Mouse (Mus musculus): ENCODE measurements around the gene Zfp536. TPM values are rescaled to one million over a fixed set of nuclear protein-coding genes. Genes with fewer than 3 reads are reported as not detected.

Zfp536 gene
- total RNA-seq, 2 experiments from 2014 or later, result 44.4 to 45.5 TPM

DNA sequence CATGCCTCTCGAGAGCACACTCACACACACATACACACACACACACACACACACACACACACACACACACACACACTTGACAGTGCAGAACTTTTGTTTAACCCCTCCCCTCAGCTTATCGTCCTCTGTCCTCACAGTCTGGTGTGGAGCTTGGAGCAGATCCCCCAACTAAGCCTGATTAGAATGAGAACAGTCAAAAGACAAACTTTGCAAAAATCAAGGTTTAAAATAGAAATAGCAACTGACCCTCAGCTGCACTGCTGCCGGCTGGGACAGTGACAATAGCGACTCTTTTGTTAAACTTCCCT is 37.1 kb downstream of the Zfp536 start:
- no peak for TF ChIP-seq CTCF (conservative IDR thresholded peaks at IDR 0.05)
- Histone ChIP-seq H3K4me3 (no peak overlapping the region), H3K27ac (no peak overlapping the region)
- DNase-seq (ENCODE audit: low spot score in 2 of 2), result no peak

DNA sequence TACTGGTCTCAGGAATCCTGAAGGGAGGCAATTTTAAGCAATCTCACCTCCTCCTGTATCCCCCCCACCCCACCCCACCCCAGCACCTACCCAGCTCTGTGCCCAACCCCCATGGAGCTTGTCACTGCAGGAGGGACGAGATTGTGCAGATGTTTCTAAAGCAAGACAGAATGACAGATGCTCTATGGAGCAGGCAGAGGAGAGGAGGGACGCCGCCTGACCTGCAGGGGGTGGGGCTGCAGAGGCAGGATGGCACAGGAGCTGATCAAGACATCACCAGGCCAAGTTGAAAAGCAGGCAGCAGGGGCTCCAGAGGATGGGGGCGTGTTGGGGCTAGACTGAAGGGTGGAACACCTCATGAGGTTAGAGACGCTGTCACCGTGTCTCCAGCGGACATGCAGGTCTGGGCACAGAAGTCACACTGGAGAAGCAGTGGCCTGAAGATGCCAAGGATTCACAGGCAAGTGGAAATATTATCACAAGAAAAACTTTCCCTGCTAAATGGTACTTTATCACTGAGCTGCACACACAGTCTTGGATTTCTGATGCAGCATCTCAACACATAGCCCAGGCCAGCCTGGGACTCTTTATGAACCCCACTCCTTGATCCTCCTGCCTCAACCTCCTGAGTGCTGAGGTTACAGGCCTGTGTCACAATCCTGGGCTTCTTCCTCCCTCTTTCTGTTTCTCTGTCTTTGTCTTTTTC is 37.6 kb downstream of the Zfp536 start:
- H3K4me3 ChIP-seq, result no peak overlapping the region
- DNase-seq (ENCODE audit: low spot score in 2 of 2), result no peak
- no peak for TF ChIP-seq CTCF (conservative IDR thresholded peaks at IDR 0.05)
- H3K27ac ChIP-seq, result no peak overlapping the region

DNA sequence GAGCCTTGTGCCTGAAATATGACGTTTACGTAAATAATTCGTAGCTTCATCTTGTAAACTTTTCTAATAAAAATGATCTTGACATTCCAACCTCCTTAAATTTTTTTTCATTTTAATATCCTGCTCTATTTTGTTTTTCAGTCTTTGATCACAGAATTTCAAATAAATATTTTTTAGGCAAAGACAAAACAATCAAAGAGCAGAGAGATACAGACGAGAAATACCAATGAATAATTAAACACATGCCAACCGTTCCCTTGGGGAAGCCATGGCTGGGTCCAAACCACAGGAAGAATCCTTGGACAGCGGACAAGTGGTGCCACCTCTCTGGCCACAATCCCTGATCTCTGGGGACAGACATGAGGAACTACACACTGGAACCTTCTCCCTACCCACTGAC is 38.3 kb downstream of the Zfp536 start:
- no peak overlapping the region for H3K4me3 ChIP-seq
- no peak for DNase-seq (ENCODE audit: low spot score in 2 of 2)
- no peak for TF ChIP-seq CTCF (conservative IDR thresholded peaks at IDR 0.05)
- H3K27ac ChIP-seq, result no peak overlapping the region; the same call in 1 of the 2 replicates

DNA sequence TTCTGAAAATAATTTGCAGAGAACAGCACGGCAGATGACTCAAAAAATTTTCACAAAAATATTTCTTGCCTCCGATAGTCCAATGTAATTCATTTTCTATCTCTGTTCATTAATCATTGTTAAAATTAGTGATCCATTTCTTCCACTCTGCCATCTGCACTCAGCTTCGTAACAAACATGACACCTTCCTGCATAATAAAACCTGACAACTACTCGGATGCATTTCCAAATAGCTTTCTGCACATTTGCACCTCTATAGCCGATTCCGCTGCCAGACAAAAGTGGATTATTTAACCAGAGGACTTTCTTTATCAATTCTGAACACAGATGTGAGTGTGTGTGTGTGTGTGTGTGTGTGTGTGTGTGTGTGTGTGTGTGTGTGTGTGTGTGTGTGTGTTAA is 38.9 kb downstream of the Zfp536 start:
- no peak for TF ChIP-seq CTCF (conservative IDR thresholded peaks at IDR 0.05)
- Histone ChIP-seq H3K4me3 (no peak overlapping the region), H3K27ac (no peak overlapping the region)
- DNase-seq (ENCODE audit: low spot score in 2 of 2), result no peak

DNA sequence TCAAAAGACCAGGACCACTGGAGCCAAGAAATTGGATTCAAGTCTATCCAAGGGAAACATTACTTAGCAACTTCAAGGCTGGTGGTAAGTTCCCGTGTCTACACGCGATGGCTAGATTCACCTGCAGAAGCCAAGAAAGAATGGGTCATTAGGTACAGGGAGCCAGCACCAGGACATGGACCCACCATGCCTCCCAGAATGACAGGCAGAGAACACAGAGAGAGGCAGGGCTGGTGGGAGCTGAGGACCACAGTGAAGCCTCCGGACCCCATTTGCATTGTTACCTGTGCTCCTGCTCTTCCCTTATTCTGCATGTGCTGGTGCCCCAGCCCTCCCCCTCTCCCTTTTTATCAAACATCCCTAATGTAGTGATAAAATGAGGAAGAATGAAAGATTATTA is 39.4 kb downstream of the Zfp536 start:
- TF ChIP-seq CTCF (conservative IDR thresholded peaks at IDR 0.05), result no peak
- no peak for DNase-seq (ENCODE audit: low spot score in 2 of 2)

DNA sequence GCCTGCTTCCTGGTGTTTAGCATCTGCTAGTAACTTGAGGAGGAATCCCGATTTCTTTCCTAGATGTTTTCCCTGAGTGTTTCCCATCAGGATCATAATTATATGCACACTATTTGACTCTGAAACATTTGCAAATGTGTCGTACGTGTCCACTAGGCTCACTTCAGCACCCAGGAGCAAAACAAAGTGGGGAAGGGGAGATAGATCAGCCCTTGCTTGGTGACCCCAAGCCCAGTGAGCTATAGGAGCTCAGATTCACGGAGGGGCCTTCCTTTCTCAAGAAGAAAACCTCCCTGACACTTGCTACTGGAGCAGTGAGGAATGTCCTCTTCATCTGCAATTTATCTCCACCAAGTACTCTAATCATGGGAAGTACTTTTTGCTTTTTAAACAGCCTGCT is 40.7 kb downstream of the Zfp536 start:
- no peak for DNase-seq (ENCODE audit: low spot score in 2 of 2)
- no peak for TF ChIP-seq CTCF (conservative IDR thresholded peaks at IDR 0.05)
- Histone ChIP-seq H3K27ac (no peak overlapping the region), H3K4me3 (no peak overlapping the region)

More for the DNA sequence above, 39.4 kb downstream of the Zfp536 start:
- Histone ChIP-seq H3K27ac (no peak overlapping the region), H3K4me3 (no peak overlapping the region)

DNA sequence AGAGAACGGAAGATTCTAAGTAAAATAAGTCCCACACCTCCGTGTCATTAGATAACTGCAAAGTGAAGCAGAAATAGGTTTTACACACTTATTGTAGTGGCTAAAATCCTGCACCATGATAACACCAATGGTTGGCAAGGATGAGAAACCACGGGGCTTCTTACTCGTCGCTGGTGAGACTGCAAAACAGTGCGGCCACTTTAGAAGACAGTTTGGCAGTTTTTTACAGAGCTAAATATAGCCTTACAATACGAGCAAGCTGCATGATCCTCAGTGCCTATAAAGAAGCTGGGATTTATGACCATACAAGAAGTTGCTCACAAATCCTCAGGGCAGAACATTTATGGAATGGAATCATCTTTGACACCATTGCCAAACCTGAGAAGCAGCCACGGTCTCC is 45.7 kb downstream of the Zfp536 start:
- H3K4me3 ChIP-seq, result no peak overlapping the region
- no peak for TF ChIP-seq CTCF (conservative IDR thresholded peaks at IDR 0.05)
- H3K27ac ChIP-seq, result no peak overlapping the region
- DNase-seq (ENCODE audit: low spot score in 2 of 2), result no peak

DNA sequence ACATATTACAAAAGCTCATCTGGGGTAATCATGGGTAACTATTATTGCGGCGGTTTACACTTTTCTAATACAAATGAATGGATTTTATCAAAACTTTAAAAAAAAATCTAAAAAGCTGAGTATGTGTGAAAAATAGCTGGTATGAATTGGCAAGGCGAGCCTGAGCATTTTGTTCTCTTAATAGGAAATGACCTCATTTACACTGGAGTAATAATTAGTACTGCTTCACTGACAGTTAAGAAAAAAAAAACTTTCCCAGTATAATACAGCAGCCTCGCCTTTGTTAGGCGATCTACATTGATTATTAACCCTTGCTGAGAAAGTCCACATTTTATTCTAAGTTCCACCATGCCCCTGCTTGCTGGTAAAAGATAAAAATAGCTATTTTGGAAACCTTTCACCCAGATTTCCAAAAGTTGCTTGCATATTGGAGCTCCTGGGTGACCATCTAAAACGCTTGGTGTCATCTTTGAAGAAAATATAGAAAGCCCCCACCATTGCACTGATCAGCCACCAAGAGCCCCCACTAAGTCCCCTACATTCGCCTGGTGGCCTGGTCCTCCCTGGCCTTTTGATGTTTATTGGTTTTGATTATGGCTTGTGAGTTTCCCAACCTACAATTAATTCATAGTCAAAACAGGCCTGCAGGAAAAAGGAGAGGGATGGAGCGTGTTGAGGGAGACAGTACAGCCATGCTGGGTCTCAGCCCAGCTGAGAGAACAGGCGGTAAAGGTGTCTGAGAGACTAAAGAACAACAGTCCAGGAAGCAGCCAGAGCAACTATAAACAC is 49.2 kb downstream of the Zfp536 start:
- no peak for DNase-seq (ENCODE audit: low spot score in 2 of 2)
- 0 out of 2 replicates have a peak overlapping the region, but pooled peaks have one; percentile 7 for H3K27ac ChIP-seq
- no peak for TF ChIP-seq CTCF (conservative IDR thresholded peaks at IDR 0.05)

DNA sequence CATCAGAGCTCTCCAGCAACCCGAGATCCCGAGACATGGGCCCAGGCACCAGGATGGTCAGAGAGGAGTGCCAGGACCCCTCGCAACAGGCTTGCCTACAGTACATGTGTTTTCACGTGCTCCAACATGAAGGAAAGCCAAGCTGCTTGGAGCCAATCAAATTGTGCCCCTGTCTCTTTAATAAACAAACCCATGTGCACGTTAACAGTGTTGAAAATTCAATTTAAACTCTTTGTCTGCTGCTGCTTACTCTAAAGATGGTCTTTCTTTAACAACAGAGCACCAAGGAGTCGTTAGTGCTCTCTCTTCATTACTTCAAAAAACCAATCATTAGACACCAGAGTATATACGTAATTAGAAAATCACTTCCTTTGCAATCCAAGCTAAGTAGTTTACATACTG is 50.2 kb downstream of the Zfp536 start:
- no peak overlapping the region for H3K27ac ChIP-seq

More for the DNA sequence above, 49.2 kb downstream of the Zfp536 start:
- H3K4me3 ChIP-seq, result no peak overlapping the region

DNA sequence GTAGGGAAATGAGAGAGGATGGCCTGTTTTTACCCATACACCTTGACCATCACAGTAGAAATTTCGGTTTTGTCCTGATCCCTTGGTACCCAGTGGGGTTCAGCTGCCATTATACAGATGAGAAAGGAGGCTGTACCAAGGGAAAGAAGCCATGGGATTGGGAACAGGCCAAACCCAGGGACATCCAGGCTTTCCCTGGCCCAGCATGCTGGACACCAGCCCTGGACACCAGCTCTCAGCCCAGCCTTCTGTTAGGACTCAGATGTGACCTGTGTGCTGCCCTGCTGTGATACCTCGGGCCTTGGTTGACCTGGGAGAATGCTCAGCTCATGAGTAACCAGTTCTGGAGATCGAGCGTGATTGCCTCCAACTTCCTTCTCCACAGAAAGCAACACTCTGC is 51.8 kb downstream of the Zfp536 start:
- TF ChIP-seq CTCF (conservative IDR thresholded peaks at IDR 0.05), result no peak
- H3K4me3 ChIP-seq, result no peak overlapping the region
- DNase-seq (ENCODE audit: low spot score in 2 of 2), result no peak
- no peak overlapping the region for H3K27ac ChIP-seq

More for the DNA sequence above, 50.2 kb downstream of the Zfp536 start:
- TF ChIP-seq CTCF (conservative IDR thresholded peaks at IDR 0.05), result no peak
- H3K4me3 ChIP-seq, result no peak overlapping the region
- DNase-seq (ENCODE audit: low spot score in 2 of 2), result no peak

DNA sequence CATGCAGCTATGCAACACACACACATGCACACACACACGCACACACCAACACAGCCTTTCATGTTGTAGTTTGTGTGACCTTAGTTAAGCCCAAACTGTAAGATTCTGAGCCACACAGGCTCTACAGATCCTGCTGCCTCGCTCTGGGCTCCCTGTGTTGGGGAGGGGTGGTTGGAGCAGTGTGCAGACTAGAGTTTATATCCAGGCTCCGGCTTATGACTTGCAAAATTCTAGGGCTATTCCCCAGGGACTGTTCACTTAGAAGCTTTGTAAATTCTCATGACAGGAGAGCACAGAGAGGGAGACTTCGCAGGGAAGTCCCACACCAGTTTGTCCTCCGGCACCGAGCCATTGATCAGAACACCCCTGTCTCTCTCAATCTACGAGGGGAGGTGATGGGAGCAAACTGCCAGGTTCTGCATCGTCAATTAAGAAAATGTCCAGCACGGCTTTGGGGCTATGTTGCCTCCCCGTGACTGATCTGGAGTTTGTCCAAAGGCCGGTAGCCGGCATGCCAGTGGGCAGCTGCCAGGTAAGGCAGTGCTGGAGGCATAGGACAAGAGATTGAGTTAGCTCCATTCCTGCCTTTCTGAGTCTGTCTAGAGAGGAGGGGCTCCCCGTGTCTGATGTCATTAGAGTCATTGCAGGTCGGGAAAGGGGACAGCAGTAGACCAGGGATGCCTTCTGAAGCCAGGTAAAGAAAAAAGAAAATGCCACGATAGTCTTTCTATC is 54.6 kb downstream of the Zfp536 start:
- H3K4me3 ChIP-seq, result no peak overlapping the region
- H3K27ac ChIP-seq, result no peak overlapping the region
- DNase-seq (ENCODE audit: low spot score in 2 of 2), result no peak
- TF ChIP-seq CTCF (conservative IDR thresholded peaks at IDR 0.05), result no peak

DNA sequence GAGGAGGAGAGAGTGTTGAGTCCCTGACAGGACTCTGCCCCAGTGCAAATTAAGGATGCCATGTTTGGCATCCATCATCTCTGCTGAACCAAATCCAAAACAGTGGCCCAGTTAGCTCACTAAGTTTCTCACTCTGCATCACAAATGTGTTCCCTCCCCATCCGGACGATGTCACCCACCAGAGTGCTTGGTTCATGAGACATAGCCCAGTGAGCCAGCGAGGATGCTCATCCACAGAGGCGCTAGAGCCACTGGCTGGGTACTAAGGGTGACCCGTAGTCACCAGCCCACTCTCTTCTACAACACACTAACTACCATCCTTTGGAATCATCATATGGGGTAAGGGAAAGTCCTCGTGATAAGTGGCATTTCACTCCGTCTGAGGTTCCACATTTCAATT is 56.4 kb downstream of the Zfp536 start:
- Histone ChIP-seq H3K27ac (no peak overlapping the region), H3K4me3 (no peak overlapping the region)
- DNase-seq (ENCODE audit: low spot score in 2 of 2), result no peak
- TF ChIP-seq CTCF (conservative IDR thresholded peaks at IDR 0.05), result no peak

DNA sequence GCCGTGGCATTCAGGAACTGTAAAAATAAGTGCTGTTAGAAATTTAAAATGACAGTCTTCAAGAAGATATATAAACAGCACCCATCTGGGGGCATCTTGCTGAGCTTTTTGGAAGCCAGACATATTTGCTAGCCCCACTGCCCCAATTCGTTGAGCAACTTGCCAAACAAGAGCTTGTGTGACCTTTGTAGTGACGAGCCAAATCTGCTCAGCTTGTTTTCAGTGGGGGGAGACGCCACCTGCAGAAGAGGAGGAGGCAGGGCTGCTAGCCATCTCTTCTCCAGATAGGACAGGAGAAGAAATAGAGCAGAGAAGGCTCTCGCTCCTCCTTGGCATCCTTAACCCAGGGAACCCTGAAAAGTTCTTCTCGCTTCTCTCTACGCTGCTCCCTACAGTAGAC is 56.8 kb downstream of the Zfp536 start:
- Histone ChIP-seq H3K27ac (no peak overlapping the region), H3K4me3 (no peak overlapping the region)
- no peak for DNase-seq (ENCODE audit: low spot score in 2 of 2)
- no peak for TF ChIP-seq CTCF (conservative IDR thresholded peaks at IDR 0.05)

All from layer of hippocampus, adult 2 months (tissue).